Mouse (Mus musculus) layer of hippocampus, postnatal 36 days (tissue): ENCODE measurements around the gene Arhgap29. TPM values are rescaled to one million over a fixed set of nuclear protein-coding genes. Genes with fewer than 3 reads are reported as not detected.

ENCODE experiments used
- DNase-seq, 2 experiments: peaks; one replicate each; pipeline ENCODE4 v3.0.0; 2022
- total RNA-seq, 2 experiments: library from RNA; stranded (reverse); gene quantifications; 2 replicates each; pipeline ENCODE4 v1.2.3; 2021

Arhgap29 gene
- 10 to 100 TPM; 15.7 to 17.6 TPM for total RNA-seq

- DNase-seq: no peak
Observed at GRCm38 (mm10) chr3:121952041-121952591, at the start of gene Arhgap29. Arhgap29 (plus strand) TSS chr3:121952541.

DNA sequence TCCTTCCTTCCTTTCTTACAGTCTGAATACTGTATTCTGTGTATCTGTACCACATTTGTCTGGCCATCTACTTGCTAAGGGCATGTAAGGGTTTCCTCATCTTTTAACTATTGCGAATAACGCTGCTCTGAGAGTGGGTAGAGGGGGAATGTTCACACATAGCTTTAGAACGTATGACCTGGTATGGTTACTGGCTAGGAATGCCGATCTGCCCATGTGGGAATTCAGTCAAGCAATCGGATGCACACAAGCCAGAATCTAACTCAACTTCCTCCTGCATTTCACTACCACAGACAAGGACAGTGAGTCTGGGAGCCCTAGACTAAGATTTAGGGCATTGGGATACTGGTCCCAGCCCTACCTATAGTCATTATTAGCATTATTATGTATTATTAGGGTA lies 49.6 kb upstream of the Arhgap29 start:
- DNase-seq: no peak

GRCm38 (mm10) chr3:121903286-121903685 lies 49.1 kb upstream of the Arhgap29 start:
- no peak for DNase-seq

DNA sequence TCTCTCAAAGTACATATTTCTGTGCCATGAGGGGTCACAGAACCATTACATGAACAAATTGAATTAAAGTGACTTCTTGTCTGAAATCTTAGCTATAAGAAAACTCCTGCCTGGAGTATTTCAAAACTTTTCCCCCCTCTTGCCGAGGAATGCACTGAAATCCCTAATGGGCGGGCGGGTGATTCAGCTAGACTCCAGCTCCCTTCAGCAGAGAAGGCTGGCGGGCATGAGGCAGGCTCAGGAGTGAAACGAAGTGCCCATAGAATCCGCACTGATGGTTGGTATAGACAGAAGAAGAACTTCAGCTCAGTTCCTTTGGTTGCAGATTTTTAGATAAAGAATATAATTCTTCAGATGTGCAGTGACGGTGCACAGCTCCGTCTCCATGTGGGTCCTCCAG lies 48.6 kb upstream of the Arhgap29 start:
- no peak for DNase-seq

- no peak for DNase-seq
Observed at GRCm38 (mm10) chr3:121904476-121904875, 47.9 kb upstream of the Arhgap29 start.

DNA sequence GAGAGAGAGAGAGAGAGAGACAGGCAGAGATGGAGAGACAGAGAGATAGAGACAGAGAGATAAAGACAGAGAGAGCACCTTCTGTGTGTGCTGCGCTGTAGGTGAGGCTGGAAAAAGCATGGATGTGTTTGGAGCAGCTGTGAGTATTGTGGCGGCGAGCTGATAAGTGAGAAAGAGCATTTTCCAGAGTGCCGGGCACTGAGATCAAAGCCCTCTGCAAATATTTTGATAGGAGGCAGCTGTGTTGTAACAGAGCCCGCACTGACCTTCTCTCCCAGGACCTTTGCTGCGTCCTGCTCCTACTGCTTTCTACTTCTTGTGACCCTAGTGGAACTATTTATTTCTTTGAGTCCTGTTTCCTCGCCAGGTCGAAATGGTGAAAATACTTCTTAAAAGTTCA lies 45.7 kb upstream of the Arhgap29 start:
- DNase-seq: no peak

DNA sequence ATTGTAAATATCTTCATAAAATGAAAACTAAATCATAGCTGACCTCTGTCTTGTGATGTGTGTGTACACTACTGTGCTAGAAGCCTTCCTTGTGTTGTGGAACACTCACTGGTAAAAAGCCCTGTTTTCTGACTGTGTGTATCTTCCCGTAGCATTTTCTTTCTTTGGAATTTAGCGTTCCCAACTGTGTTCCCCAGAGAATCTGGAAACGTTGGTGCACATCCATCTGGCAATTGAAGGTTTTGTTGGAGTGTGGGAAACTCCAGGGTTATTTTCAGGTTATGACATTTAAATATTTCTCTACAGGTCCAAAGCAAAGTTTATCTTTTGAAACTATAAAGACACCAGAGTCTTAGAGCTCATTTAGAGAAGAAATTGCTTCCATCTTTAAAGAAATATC lies 43.2 kb upstream of the Arhgap29 start:
- no peak for DNase-seq

- no peak for DNase-seq
Observed at GRCm38 (mm10) chr3:121913476-121913875, 38.9 kb upstream of the Arhgap29 start.

DNA sequence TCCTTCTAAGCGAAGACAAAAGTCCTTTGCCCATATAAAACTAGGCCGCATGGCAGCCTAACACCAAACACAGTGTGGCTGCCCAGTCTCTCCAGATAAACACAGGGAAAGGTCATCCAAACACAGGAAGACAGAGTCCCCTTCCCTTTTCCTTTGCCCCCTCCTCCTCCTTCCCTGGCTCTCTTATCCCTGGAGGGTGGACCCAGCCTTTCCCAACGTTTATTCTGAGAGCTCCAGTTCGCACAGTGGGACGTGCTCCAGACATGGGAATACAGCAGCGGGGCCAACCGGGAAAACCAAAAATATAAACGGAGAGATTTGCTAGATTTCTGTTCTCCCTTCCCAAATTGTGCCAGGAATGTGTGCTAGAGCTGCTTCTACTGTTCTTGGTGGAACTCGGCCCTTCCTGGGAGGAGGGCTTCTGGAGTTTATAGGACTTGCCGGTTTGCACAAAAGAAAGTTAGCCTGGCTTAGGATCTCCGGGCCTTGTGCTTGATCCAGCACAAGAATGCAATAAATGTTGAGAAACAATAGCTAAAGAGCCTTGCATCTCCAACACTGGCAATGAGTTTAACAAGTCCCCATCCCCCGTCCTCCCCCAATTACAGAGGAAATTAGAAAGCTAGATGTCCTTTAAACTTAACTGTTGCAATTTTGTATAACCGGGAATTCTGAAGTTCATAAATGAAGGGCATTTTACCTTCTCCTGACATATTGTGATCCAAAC lies 37.7 kb upstream of the Arhgap29 start:
- DNase-seq: no peak

- DNase-seq: no peak
Observed at GRCm38 (mm10) chr3:121915191-121915590, 37.1 kb upstream of the Arhgap29 start.

GRCm38 (mm10) chr3:121916802-121917532 lies 35.4 kb upstream of the Arhgap29 start:
- no peak for DNase-seq

DNA sequence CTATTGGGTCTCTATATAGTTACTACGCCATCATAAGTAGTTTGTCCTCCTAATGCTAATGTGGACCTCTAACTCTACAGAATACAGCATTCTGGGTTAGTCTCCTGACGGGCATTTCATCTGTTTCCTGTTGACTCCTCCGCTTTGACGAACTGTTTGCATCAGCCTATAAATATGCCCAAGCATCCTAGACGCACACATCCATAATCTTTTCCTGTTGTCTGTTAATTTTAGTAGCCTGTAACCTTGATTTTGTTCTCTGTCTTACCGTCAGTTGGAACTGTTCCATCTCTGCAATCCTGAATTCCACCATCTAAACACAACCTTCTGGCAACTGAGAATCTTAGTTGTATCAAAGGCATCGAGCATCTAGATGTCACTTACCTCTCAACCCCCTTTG lies 34.7 kb upstream of the Arhgap29 start:
- no peak for DNase-seq

DNA sequence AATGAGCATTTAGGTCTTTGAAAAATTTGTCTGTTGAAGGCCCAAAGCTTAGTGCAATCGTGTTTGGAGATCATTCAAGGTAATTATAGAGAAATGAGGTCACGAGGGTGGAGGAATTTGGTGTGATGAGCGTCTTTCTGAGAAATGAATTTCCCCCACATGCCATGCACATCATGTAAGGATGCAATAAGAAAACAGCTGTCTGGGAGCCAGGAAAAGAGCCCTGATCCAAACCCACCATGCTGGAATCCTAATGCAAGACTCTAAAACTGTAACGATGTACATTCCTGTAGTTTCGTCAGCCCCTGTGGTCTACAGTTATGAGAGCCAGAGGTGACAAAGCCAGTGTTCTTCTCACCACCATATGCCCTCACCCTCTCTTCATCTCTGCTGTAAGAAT lies 32.4 kb upstream of the Arhgap29 start:
- no peak for DNase-seq

DNA sequence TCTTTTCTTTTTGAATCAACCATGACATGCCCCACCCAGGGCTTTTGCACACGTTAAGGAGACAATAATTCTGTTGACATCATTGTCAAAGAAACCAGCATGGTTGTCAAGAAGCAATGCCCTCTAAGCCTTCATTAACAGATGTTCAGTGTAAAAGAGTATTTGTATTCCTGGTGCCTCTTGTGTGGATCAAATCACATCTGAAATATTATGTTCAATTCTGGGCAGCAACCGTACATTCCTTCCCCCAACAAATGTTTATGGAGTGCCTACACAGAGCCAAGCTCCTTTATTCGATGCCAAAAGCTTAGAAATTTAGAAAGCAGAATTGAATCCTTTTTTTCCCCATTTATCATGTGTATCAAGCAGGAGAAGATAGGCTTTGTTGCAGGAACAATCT lies 31.6 kb upstream of the Arhgap29 start:
- DNase-seq: no peak

- DNase-seq: no peak
Observed at GRCm38 (mm10) chr3:121924768-121925486, 27.4 kb upstream of the Arhgap29 start.

DNA sequence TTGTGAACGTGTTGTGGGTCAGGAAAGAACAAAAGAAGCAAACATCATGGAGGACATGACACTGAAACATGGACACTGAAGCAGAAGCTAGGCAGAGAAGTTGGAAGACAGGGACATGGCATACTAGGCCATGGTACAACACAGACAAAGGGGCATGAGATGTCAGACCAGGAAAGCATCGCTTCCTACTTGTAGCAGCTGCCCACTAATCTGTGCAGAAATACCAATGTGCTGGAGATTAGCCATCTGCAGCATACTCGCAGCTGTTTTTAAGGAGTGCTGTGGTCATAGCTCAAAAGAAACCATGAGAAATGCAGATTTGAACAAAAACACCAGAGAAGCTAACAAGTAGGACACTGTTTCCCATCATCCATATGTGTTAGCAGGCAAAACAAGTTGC lies 24.7 kb upstream of the Arhgap29 start:
- DNase-seq: no peak

- no peak for DNase-seq
Observed at GRCm38 (mm10) chr3:121932815-121933214, 19.5 kb upstream of the Arhgap29 start.

- DNase-seq: no peak
Observed at GRCm38 (mm10) chr3:121936241-121936640, 16.1 kb upstream of the Arhgap29 start.

- no peak for DNase-seq
Observed at GRCm38 (mm10) chr3:121937036-121937435, 15.3 kb upstream of the Arhgap29 start.

- DNase-seq: no peak
Observed at GRCm38 (mm10) chr3:121939658-121940057, 12.7 kb upstream of the Arhgap29 start.

- DNase-seq: no peak
Observed at GRCm38 (mm10) chr3:121940094-121940889, 12.0 kb upstream of the Arhgap29 start.

DNA sequence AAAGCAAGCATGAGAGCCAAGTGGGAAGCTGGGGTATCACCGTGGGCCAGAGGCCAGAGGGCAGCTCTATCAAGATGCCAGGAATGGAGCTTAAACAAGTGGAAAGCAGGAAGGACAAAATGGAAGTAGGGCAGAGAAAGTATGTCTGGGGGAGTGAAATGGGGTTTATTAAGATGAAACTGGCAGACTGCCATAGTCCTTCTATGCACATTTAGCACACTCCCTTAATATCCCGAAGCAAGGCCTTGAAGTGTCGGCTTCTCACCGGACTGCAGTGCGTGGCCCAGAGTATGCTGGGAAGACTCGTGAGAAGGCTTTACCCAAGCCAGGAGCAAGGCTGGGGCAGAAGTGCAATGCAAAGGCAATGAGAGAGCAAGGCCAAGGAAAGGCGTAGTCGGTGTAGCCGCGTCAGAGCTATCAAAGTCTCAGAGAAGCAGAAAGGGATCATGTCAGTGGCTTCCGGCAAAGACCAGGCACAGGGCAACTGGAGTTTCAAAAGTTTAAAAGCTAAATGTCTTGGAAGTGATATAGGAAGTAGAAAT lies 11.1 kb upstream of the Arhgap29 start:
- no peak for DNase-seq
